Mouse (Mus musculus) heart, adult 11 months (tissue): ENCODE data around the gene Tmem266.

Source experiments
- DNase-seq: peaks from one replicate; pipeline ENCODE4 v3.0.0; 2022

The Tmem266 gene

DNA sequence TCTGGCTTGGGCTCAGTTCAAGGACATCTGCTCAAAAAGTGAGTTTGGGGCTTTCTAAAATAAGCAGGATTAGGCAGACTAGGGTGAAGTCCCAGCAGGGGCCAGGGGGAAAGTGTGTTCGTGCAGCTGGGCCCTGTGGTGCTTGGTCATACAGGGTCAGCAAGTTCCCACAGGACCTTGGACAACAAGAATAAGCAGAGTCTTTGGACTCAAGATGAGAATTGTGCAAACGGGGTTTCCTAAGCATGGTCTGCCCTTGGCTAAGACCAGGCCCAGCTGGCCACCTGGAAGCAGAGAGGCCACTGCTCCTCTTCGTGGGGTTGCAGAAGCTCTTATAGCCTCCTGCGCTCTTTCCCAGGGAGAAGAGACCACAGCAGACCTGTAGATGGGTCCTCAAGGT lies 77.5 kb downstream of the Tmem266 start:
- no peak for DNase-seq

DNA sequence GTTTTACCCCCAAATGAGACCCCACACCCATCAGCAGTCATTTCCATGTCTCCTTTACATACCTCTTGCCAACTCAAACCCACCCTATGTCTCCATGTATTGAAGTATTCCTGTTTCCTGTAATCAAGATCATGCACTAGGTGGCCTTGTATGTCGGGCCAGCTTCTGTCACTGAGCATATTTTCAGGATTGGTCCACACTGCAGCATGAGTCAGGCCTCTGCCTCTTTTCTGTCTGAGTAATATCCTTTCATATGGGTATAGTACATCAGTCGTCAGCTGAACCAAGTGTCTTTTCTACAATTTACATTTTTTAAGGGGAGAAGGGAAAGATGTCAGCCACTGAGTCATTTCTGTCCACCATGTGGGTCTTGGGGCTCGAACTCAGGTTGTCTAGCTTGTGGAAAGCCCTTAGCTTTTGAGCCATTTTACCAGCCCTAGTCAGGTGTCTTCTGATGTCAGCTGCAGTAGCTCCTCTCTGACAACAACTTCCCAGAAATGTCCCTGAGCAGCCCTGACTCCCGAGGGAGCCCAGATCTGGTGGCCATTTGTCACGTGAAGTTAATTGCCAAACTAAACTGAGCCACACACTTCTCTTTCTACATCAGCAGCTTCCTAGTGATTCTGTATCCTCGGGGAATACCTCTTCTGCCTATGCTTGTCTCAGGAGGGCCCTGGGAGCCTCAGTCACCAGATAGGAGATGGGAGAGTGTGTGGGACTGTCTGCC lies 78.4 kb downstream of the Tmem266 start:
- DNase-seq, result no peak

DNA sequence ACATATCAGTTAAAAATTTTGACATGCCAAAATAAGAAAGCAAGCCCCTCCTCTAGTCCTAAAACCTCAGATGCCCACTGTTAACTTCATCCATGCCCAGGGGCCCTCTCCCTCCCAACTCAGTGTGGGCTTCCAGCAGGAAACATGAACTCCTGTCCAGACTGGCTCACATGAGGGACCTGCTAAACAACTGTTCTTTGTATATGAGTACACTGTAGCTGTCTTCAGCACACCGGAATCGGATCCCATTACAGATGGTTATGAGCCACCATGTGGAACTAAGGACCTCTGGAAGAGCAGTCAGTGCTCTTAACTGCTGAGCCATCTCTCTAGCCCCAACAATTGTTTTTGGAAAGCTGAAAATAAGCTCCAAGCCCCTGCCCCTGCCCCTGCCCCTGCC lies 80.1 kb downstream of the Tmem266 start:
- no peak for DNase-seq

DNA sequence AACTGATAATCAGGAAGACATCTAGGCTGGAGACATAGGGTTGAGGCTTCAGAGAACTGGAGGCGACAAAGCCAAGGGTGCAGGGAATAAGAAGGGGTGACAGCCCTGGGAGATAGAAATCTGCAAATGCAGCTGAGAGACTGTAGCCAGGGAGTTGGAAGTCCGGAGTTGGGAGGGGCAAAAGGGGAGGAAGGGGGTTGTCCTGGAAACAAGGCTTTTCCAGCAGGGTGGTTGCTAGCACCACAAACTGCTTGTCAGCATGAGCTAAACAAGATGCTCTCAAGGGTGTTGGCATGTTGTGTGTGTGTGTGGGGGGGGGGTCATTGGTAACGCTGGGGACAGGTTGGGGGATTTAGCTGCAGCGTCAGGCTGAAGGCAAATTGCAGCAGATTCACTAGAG lies 82.1 kb downstream of the Tmem266 start:
- DNase-seq, result no peak

DNA sequence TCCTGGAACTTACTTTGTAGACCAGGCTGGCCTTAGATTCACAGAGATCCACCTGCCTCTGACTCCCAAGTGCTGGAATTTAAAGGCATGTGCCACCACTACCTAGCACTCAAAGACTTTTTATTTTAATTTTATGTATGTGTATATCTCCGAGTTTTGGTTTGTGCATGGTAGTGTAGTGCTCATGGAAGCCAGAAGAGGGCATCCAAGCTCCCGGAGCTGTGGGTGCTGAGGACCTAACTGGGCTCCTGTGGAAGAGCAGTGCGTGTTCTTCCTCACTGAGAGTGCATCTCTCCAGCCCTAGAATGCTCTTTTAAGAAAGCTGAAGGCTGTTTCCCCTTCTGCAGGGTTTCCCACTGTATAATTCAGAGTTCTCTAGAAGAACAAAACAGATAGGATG lies 83.1 kb downstream of the Tmem266 start:
- no peak for DNase-seq

DNA sequence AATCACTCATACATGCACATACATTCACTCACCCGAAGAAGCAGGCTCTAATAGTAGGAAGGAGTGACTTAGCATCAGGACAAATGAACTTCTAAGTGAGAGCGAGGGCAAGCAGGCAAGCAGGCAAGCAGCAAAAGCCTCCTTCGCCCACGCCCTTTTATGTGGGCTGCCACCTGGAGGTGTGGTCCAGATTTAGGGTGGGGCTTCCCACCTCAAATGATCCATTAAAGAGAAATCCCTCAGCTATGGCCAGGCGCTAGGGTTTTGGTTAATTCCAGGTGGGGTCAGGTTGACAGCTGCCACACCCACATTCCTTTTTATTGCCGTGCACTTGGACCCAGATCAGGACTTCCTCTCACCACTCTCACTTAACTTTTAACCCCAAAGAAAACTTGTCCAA lies 83.7 kb downstream of the Tmem266 start:
- DNase-seq, result no peak

DNA sequence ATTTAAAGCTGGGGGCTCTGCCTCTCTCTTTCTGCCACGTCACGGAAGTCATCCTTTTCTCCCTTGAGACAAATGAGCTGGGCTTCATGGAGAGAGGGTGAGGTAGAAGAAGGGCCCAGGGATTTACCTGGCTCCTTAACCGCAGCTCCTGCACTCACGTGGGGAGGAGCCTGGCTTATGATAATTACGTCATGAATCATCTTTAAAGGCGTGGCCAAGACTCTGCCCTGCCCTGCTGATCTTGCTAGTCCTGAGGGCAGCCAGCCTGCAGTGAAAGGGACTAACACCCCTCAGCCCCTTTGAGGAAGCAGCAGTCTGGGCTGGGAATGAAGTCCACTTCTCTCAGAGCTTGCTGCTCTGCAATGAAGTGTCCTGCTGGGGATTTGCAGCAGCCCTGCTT lies 84.4 kb downstream of the Tmem266 start:
- no peak for DNase-seq

DNA sequence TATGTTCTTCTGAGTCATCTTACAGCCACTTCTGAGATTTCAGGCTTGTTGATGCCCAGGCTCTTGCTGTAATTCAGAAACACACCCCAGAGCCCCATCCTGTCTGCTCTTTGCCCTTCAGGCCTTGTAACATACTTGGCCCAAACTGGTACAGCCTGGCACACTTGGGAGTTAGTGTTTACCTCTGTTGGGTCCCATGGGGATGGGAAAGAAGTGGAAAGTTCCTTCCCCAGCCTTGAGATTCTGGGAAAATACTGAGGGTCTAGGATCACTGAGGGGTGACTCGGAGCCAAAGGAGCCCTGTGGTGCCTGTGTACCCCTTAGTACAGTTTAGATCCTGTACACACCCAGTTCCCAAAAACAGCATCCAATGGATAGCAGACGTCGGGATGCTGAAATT lies 95.1 kb downstream of the Tmem266 start:
- no peak for DNase-seq

DNA sequence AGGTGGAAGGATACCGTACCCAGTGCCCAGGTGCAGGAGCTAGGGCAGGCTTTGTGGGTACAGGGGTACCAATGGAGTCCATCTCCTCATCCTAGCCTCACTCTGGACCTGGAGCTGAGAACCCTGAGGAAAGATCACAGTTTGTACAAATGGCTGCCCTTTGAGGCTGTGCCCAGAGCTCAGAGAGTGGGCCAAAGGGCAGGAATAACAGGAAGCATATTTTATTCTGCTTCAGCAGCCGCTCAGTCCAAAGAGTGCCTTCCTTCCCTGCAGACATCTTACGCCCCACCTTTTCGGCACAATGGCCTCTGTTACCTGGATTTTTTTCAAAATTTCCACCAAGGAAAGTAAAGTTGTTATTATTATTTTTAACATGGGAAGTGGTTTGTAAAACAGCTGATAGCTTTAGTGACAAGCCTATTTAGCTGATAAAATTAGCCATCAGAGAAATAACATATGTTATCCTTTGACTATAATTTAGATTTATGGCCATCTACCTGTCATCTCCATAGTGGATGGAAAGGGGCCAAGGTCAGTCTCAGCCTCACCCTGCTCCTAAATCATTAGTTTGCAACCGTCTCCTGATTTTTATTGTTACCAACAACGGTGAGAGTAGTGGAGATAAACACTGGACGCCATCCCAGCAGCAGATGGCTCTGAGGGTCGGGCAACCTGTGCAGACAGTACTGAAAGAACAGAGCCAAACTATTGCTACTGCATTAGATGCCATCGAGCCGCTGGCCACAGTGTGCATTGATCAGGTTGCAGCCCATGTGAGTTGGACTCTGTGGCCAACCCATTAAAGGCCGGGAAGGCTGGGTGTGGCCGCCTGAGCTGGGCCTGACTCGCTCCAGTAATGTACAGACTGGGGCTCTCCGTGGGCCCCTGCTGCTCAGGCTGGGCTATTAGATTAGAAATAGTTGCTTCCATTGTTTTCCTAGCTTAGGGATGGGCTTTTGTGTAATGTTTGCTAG lies 97.0 kb downstream of the Tmem266 start:
- DNase-seq, result no peak

DNA sequence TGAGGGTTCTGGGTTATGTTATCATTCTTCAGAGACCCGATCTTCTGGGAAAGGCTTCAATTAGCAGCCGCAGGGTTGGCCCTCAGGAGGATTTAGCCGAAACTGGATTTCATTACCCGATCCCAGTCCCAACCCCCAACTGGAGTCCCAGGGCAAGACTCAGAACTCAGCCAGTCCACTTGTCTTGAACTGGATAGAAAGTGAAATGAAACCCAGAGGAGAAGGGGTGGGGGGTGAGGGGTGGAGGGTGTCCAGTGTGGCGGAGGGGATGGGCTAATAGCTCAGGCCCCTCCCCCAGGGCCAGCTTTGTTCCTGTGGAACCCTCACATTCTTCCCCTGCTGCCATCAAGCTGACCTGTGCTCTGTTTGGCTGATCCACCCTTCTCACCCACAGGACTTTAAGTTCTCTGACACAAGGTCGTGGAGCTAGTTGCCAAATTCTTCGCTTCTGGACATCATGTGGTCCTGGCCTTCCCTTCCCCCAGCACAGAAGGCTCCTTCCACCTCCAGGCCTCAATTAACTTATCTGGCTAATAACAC lies 98.6 kb downstream of the Tmem266 start:
- no peak for DNase-seq

DNA sequence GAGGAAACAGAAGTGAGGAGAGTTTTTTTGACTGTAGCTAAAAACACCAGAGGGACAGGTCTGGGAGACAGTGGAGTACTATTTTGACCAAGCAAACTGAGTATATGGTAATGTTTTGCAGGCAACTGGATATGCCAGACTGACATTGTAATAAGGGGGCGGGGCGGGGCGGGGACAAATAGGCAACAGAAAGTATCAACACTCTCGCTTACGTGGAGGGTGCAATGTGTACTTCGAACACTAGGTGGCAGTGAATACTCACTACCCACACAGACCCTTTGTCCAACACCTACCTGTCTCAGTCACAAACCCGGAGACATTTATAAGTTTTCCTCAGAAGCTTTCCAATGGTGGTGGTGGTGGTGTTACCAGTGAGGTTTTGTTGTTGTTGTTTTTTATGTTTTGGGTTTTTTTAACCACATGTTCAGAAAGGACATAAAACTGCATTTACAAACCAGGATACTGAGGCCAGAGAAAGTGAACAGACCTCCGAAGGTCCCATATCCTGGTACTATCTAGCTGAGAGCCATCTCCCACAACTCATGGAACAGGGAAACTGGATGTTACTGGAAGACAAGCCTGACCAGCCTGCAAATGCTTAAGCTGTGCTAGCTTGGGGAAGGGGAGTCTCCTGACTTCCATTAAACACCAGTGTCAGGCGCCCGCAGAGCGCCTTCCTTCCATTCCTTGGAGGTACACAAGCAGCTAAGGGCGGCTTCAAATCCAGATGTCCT lies 102.7 kb downstream of the Tmem266 start:
- DNase-seq, result peak; percentile 93

DNA sequence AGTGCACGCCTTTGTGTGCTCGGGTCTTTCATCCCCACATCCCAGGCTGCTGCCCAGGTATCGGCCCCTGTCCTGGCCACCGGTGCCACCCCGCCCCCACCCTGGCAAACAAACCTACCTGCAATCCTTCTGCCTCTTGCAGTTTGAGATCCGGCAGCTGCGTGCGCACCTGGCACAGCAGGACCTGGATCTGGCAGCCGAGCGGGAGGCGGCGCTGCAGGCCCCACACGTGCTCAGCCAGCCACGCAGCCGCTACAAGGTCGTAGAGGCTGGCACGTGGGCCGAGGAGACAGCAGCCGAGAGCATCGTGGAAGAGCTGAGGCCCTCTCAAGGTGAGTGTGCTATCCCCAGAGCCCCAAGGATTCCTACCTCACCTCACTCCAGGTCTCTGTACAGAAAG lies 103.4 kb downstream of the Tmem266 start:
- peak; percentile 86 for DNase-seq

DNA sequence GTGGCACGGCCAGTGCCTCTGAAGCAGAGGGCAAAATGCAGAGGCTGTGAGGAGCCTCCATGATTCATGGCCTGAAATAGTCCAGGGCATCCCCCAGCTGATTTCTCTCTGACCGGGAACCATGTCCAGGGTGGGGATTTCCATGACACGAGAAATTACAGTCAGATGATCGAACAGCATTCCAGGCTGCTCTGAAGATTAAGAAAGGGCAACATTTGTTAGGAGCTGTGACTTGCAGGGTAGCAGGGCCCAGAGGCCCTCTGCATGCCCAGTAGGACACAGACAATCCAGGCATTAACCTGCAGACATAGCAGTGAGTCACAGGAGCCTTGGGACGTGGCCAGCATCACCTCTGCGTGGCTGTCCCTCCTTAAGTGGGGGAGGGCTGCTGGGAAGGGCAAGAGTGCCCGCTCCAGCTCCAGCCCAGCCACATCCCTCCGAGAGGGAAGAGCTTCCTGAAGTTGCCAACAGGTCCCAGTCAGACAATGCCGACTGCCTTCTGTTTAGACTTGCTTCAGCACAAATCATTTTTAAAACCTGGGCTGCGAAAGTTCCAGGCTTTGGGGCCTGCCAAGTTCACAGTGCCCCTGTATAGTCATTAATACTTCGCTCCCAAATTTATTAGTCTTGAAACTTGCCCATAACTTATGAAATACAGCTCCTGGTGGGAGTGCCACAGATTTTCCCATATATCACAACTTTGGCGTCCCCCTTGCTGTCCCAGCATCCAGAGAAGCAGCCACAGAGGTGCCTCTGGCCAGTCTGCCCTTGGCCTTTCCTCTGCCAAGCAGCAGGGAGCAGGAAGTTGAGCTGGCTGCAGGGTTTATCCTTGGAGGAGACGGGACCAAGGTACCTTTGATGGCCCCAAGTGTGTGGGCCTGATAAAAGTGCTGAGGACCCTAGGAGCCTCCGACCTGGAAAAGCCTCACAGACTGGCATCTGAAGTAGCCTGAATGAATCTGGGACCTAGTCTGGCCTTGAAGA lies 105.9 kb downstream of the Tmem266 start:
- DNase-seq, result peak; percentile 87

DNA sequence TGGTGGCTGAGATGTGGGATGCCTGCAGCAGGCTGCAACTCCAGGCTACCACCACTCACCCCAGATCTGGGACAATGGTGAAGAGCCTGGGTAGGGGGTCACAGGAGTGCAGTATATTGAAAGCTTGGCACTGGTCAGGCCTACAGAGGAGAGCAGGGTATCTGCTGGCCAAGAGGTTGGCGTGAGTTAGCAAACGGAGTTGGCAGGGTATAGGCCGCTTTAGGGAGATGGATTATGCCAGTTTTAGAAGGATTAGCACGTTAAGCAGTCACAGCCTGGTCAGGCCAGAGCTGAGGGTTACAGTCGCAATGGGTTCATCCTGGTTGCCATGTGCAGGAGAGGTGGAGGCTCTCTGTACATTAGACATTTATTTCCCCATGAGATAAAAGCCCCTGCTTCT lies 107.2 kb downstream of the Tmem266 start:
- DNase-seq, result no peak

DNA sequence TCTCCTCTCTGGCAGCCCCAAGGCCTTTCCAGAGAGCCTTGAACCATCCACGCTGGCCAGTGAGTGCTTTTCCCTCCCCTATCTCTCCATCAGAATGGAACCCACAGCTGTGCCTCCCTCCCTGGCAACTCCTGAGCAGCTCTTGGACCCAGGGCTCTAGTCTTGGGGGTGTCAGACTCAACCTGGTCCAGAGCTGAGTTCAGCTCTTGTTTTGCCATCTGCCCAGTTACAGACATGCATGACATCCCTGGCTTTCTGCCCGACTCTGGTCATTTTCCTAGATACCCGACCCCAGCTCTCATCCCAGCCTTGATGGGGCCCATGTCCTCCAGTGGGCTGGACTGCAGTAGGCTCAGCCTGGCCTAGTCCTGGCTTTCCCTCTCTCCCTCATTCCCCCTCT lies 111.7 kb downstream of the Tmem266 start:
- peak; percentile 74 for DNase-seq

DNA sequence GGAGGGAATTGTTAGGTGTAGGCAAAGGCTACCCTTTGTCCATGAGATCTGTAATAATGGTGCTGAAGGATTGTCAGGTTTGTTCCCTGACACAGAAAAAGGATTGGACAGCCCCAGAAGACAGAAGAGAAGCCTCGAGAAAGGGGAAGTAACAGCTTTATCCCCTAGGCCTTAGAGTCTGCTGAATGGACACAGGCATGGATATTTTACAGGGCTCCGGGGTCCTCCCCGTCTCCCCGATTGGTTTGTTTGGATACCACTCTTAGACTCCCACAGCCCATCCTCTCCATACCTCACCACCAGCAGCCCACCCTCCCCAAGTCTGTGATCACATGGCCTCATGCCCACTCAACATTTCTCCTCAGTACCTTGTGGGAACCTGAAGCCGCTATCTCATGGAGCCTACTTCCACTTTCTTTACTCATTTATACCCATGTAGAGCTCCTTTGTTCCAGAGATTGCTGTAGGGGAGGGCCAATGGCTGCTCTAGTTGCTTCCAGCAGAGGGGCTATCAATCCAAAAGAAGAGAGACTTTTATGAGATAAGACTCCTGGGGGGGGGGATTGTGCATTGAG lies 112.6 kb downstream of the Tmem266 start:
- peak; percentile 85 for DNase-seq

DNA sequence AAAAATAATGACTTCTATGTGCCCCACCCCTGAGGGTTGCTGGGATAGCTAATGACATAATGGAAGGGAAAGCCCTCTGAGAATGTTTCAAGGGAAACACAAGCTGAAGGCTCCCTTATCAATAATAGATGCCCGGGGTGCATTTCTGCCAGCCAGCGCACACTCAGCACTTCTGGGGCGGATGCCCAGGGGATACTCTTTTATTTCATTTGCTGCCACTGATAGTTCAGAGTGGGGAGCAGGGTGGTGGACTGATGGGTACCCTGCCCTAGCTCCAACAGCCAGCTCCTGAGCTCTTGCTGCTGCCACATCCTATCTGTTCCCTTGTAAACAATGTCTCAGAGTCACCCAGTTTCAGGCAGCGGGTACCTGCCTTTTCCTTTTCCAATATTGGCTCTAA lies 120.8 kb downstream of the Tmem266 start:
- peak; percentile 54 for DNase-seq

DNA sequence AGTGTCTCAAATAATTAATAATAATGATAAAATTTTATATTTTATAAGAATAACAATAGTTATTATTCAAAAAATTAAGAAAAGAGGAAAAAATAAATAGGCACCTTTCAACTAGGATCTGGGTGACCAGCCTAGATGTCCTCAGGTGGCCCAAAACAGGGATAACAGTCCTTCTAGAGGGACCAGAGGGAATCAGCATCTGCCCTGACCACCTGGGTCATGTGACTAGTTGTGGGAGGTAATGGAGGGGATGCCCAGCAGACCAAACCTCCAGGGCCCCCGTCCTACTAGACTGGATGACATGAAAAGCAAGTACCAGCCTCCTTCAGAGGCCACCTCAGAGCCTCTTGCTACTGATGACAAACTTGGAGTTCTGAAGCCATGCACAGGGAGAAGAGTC lies 122.4 kb downstream of the Tmem266 start:
- no peak for DNase-seq

DNA sequence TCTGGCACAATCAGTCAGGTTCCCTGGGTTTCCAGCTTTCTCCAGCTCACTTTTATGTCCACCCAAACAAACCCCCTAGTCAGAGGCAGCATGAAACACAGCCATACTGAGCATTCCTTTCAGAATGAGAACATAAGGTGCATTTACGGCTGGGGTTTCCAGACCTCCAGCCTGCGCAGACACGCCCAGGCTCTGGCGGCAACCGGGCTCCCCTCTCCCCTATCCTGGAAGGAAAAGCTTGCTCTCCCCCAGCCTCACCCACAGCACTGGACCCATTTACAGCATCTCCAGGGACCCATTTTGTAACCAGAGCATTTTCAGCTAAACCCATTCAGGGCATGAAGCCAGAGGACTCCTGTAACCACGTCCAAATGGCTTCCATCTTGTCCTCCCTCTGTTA lies 123.3 kb downstream of the Tmem266 start:
- DNase-seq, result peak; percentile 79

DNA sequence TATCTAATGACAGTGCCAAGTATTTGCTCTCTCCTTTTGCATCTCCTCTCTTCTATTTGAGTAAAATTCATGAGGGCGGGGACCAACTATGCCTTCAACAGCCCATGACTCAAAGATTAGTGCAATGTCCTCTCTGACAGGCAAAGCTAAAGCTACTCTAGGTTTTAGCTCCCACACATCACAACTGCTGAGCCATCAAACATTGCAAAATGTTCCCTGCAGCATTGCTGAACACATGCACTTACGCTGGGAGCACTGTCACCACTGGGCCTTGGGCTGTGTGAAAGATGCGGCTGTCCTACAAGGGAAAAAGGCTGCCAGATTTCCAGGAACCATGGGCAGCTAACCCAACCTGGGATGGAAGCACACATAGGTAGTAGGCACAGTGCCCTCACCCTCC lies 124.7 kb downstream of the Tmem266 start:
- peak; percentile 87 for DNase-seq

DNA sequence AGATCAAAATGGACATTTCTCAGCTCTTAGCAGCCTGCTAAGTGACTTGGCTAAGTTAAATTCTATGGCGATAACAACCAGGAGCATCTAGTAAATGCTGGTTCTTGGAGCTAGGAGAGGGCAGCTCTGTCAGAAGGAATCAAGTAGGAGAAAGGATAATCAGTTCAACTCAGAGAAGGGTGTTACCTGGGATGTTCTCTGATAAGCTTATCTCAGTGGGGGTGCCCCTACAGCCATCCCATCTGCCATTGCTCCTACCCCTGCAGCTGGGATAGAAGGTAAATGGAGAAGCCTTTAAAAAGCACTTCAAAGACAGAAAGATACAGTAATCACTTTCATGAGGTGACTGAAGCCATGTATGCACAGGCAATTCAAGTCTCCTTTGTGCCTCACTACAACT lies 126.2 kb downstream of the Tmem266 start:
- DNase-seq, result peak; percentile 52

DNA sequence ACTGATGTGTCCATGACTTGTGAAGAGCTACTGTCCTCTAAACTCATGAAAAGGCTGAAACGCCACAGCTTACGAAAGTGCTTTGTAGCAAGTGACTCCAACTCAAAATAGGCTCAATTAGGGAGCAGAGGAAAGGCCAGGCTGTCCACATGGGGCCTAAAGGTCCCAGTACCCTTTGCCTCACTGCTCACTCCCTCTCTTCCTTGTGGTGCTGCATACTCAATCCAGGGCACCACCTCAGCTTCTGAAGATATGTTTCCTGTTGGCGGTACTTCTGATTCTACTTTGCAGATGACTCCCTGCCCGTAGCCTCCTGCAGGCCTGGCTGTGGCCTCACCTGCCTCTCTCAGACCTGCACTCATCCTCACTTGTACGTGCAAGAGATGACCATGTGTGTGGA lies 126.7 kb downstream of the Tmem266 start:
- peak; percentile 78 for DNase-seq
